Mouse (Mus musculus): Measurements from ENCODE around the gene Prss35.

- TF ChIP-seq GATA1 (IDR thresholded peaks at IDR 0.05; ENCODE audit: borderline replicate concordance, low read length) (no peak), FLI1 (IDR thresholded peaks at IDR 0.05; ENCODE audit: low read length) (no peak)
Observed at GRCm38 (mm10) chr9:86781426-86781825, 38.0 kb downstream of the Prss35 start.

Measured in megakaryocyte, embryonic 14.5 days (primary cell).